Mouse (Mus musculus) embryo, embryonic 10.5 days (tissue): ENCODE measurements around the gene Snd1.

Source experiments
- DNase-seq: peaks from one replicate; pipeline ENCODE4 v3.0.0-alpha.2; 2015; ENCODE audit warnings: low spot score

Snd1 gene

GRCm38 (mm10) chr6:28867516-28868251, 392.7 kb downstream of the Snd1 start:
- DNase-seq = no peak

- DNase-seq = no peak
Measured at GRCm38 (mm10) chr6:28871725-28872420, 396.9 kb downstream of the Snd1 start.

- no peak for DNase-seq
Measured at GRCm38 (mm10) chr6:28872421-28872795, 397.5 kb downstream of the Snd1 start.

- no peak for DNase-seq
Measured at GRCm38 (mm10) chr6:28874053-28874452, 399.1 kb downstream of the Snd1 start.

GRCm38 (mm10) chr6:28874759-28875158, 399.8 kb downstream of the Snd1 start:
- DNase-seq = no peak

GRCm38 (mm10) chr6:28875333-28875732, 400.4 kb downstream of the Snd1 start:
- no peak for DNase-seq

- DNase-seq = no peak
Measured at GRCm38 (mm10) chr6:28876492-28876891, 401.6 kb downstream of the Snd1 start.

- peak; percentile 48 for DNase-seq
Measured at GRCm38 (mm10) chr6:28877945-28878666, 403.2 kb downstream of the Snd1 start.

GRCm38 (mm10) chr6:28879315-28879714, 404.4 kb downstream of the Snd1 start:
- no peak for DNase-seq

GRCm38 (mm10) chr6:28880909-28881308, 406.0 kb downstream of the Snd1 start:
- DNase-seq = no peak

GRCm38 (mm10) chr6:28883518-28883917, 408.6 kb downstream of the Snd1 start:
- DNase-seq = no peak

GRCm38 (mm10) chr6:28886724-28887440, 411.9 kb downstream of the Snd1 start:
- no peak for DNase-seq

GRCm38 (mm10) chr6:28890426-28890825, 415.5 kb downstream of the Snd1 start:
- no peak for DNase-seq

GRCm38 (mm10) chr6:28891480-28891879, 416.5 kb downstream of the Snd1 start:
- no peak for DNase-seq

GRCm38 (mm10) chr6:28895004-28895515, 420.1 kb downstream of the Snd1 start:
- DNase-seq = no peak

- no peak for DNase-seq
Measured at GRCm38 (mm10) chr6:28895726-28896125, 420.8 kb downstream of the Snd1 start.

GRCm38 (mm10) chr6:28896762-28897320, 421.9 kb downstream of the Snd1 start:
- DNase-seq = peak; percentile 47

GRCm38 (mm10) chr6:28897326-28898085, 422.6 kb downstream of the Snd1 start:
- DNase-seq = no peak

- peak; percentile 74 for DNase-seq
Measured at GRCm38 (mm10) chr6:28898836-28899235, 423.9 kb downstream of the Snd1 start.

GRCm38 (mm10) chr6:28902573-28902972, 427.6 kb downstream of the Snd1 start:
- no peak for DNase-seq

GRCm38 (mm10) chr6:28904417-28904816, 429.5 kb downstream of the Snd1 start:
- DNase-seq = no peak
